Mouse (Mus musculus): ENCODE measurements around the gene Ralgapa2.

- no peak for TF ChIP-seq POLR2A (IDR thresholded peaks at IDR 0.05; ENCODE audit: insufficient read depth, low read length)
- no peak for TF ChIP-seq CTCF (IDR thresholded peaks at IDR 0.05; ENCODE audit: low read depth, low read length)
- TF ChIP-seq EP300 (IDR thresholded peaks at IDR 0.05; ENCODE audit: insufficient read depth, low read depth, low read length), result no peak
Measured at GRCm38 (mm10) chr2:146314751-146315150, 197.4 kb downstream of the Ralgapa2 start.

Measured in ES-Bruce4 (cell line).